Mouse (Mus musculus): ENCODE results near the gene Ttc36.
"Not testable (repeated sequence)": the region's sequence is repeated elsewhere in the genome, so short reads cannot be mapped to it uniquely, and the experiment has no call there.

The Ttc36 gene

DNA sequence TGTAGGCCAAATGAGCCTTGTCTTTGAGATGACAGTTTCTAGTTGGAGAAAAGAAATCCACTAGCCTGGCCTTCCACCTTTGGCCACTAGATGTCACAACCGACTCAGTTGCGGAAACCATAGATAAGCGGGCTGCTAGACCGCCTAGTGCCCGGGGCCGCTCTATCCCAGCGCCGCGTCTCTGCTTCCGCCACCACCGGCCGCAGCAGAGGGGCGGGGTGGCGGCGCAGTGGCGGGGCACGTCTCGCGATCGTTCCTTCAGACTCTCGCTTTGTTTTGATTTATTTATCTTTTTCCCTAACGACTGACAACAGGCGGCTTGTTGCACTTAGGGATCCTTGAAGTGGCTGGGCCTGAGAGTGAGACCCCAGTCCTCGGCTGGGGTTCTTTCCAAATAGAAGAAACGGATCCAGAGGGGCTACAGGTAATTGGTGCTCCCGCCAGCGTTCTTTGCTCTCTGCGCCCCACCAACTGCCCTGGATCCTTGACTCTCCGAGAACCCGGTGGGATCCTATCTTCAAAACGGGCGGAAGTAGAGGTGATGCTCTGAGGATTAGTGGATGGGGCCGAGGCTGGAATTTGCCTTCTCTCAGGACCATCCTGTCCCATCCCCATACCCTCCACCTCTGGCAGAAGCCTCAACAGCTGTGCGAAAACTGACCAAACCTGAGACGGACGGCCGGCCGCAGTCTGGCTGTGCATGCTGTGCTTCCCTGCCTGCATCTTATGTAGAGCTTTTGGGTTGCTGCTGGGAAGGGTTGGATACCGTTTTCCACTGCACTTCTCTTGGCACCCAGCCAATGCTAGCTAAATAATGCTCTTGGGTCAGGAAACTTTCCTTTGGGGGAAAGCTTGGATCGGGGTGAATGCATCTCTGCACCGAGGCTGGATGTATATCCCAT lies 29.9 kb downstream of the Ttc36 start:
- DNase-seq (ENCODE audit: low read depth, low spot score) = peak; percentile 92

- DNase-seq (ENCODE audit: low read depth, low spot score) = no peak
Measured at GRCm38 (mm10) chr9:44772392-44772749, 30.5 kb downstream of the Ttc36 start.

- DNase-seq (ENCODE audit: low read depth, low spot score) = no peak
Measured at GRCm38 (mm10) chr9:44771376-44771775, 31.5 kb downstream of the Ttc36 start.

- not testable (repeated sequence) for DNase-seq (ENCODE audit: low read depth, low spot score)
Measured at GRCm38 (mm10) chr9:44768029-44768394, 34.9 kb downstream of the Ttc36 start.

DNA sequence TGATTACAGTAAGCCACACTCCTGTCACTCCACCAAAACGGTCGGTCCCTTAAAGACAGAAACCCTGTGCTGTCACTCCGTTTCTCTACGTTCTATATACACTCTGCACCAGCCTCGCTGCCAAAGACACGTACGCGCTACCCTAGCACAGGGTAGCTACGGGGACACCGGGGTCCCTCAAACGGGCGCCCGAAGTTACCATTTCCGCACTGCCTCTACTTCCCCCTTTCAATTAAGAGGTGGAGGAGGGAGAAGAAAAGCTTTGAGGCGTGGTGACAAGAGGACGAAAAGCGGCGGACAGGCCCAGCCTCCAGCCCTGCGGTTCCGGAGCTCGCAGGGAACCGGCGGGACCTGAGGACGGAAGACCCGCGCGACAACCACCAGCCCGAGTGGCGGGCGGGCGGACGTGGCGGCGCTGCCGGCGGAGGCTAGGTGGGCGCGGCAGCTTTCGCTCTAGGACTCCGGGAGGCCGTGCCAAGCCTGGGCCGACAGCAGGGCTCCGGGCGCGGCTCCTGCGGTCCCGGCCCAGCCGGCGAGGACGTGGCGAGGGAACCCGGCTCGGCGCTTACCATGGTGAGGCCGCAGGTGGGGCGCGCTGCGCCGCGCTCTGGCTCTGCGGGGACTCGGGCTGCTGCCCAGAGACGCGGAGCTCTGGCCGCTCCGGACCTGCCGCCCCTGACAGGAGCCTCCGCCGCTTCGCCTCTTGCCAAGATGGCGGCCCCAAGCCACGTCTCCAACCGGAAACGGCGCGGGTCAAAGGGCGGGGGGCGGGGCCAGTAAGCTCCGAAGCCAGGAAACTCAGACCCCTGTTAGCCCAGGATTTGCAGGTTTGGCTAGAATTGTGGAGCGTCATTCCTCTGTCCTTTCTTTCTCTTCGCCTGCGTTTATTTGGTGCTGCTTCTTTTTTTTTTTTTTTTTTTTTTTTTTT lies 35.5 kb downstream of the Ttc36 start, which contains the start of the genes Arcn1 and Ift46:
Gene Arcn1 (minus strand): TSS at position 745 of the 928 bp plus-strand sequence.
Gene Ift46 (plus strand): TSS at position 808 of the 928 bp plus-strand sequence.
- DNase-seq (ENCODE audit: low read depth, low spot score) = peak; percentile 80

DNA sequence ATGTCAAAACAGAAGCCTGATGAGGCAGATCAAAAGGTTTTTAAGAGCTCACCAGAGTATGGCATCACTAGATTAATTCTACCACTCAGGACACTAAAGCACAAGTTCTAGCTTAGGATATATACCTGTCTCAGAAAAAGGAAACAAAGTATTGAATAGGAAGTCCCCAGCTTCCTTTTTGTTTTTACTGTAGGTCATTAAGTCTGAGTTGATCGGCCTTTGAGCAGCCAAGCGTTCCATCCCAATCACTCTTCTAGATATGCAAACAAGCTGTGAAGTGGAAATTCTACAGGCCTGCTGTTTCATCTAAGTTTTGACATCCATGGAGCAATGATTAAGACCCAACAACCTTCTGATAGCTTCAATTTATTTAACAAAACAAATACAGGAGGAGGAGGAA lies 42.0 kb downstream of the Ttc36 start:
- DNase-seq (ENCODE audit: low read depth, low spot score) = no peak

Data from c-Kit-negative CD71-positive TER-119-positive erythroid progenitor cells, embryonic 14.5 days (primary cell).